Mouse (Mus musculus): ENCODE measurements at regions not wholly inside any gene's neighbourhood (a gene's known extent, or its start where the extent isn't known, plus 50 kb on each side); places are given as distances from the start of the nearest gene placed in this dataset.

DNA sequence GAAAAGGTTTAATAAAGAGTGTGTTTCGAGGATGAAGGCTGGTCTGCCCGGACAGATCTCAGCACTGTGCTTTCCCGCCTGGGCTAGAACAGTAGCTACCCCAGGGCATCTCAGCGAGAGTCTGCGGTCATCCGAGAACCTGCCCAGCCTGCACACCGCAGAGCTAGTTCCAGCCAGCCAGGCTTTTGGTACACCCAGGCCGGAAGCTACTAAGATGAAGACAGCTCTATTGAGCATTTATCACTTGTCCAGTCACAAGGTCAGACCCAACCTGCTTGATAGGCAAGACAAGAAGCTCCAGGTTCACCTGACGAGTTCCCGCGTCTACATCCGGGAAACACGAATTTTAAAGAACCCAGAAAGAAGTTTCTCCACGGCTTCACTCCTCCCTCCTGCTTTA, 72.8 kb upstream of the Cnot2 start:
- no peak for ATAC-seq (replicated peaks; ENCODE audit: poor library complexity, severe bottlenecking)

- no peak for ATAC-seq (replicated peaks; ENCODE audit: poor library complexity, severe bottlenecking)
Measured at GRCm38 (mm10) chr10:116653511-116653945, 72.2 kb upstream of the Cnot2 start.

DNA sequence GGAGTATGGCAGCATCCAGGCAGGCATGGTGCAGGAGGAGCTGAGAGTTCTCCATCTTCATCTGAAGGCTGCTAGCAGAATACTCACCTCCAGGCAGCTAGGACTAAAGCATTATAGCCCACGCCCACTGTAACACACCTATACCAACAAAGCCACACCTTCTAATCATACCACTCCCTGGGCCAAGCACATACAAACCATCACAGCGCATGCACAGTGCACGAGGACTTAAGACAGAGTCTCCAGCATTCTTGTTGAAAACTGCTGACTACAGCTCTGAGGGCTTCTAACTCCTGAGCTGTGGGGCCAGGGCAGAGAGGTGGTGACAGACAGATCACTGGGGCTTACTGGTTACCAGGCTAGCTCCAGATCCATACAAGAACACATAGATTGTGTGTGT, 68.0 kb upstream of the Cnot2 start:
- ATAC-seq (replicated peaks; ENCODE audit: poor library complexity, severe bottlenecking) = no peak

DNA sequence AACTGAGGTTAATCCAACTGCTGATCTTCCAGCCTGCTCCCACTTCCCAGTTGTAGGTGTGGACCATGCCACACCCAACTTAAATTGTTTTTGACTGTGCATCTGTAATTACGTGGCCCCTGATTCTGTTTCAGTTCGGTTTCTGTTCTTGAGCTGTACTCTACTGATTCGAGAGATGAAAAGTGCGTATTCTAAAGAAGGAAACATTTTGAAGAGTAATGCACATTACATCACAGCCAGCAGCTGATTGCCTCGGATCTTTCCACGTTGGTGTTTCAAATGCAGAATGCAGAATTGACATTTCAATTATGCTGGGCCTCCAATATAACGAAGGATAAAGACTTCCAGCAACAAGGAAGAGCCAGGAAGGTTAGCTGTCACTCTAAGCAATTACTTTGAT, 64.7 kb upstream of the Cnot2 start:
- ATAC-seq (replicated peaks; ENCODE audit: poor library complexity, severe bottlenecking) = no peak

DNA sequence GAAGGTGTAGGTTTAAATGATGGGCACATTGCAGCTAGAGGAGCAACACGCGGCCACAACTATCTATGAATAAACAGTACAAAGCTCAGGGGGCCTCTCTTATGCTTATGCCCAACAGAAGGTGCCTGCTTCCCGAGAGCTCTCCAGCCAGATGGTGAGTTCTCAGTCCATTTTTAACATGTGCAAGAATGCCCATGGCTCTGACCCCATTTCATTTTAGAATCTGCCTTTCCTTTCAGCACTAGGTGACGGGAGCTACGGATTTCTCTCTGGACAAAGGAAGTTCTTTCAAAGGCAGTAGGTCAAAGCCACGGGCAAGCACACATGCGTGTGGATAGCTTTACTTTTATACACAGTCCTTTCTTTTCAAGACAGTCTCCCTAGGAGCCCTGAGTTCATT, 64.3 kb upstream of the Cnot2 start:
- ATAC-seq (replicated peaks; ENCODE audit: poor library complexity, severe bottlenecking) = no peak

DNA sequence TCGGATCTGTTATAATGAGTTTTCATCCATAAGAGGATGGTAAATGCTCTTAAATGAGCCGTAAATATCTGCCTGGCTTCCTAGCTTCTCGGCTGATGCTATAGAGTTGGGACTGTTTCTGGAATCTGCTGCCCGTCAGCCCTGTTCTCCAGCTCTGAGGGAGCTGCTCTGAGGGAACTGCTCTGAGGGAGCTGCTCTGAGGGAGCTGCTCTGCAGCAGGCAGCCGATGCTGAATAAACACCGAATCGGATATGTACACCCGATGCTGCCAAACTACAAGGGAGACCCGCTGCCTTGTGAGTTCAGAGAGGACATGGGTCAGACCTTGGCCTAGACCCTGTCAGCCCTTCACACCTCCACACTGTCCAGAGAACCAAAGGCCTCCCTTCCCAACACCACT, 63.8 kb upstream of the Cnot2 start:
- no peak for ATAC-seq (replicated peaks; ENCODE audit: poor library complexity, severe bottlenecking)

Measured in granulocyte monocyte progenitor cell, adult 5-6 weeks (primary cell).